Mouse (Mus musculus) C2C12 (cell line): ENCODE results near the gene Fhl5.

Experiments
- CTCF ChIP-seq: IDR thresholded peaks from one replicate; pipeline ENCODE4 v1.5.1; 2011; ENCODE audit not compliant: control insufficient read depth, insufficient read depth, insufficient read length
- MYOG ChIP-seq: IDR thresholded peaks from one replicate; pipeline ENCODE4 v1.6.1; 2011; ENCODE audit not compliant: control insufficient read depth, insufficient read length; ENCODE audit errors: extremely low read depth

DNA sequence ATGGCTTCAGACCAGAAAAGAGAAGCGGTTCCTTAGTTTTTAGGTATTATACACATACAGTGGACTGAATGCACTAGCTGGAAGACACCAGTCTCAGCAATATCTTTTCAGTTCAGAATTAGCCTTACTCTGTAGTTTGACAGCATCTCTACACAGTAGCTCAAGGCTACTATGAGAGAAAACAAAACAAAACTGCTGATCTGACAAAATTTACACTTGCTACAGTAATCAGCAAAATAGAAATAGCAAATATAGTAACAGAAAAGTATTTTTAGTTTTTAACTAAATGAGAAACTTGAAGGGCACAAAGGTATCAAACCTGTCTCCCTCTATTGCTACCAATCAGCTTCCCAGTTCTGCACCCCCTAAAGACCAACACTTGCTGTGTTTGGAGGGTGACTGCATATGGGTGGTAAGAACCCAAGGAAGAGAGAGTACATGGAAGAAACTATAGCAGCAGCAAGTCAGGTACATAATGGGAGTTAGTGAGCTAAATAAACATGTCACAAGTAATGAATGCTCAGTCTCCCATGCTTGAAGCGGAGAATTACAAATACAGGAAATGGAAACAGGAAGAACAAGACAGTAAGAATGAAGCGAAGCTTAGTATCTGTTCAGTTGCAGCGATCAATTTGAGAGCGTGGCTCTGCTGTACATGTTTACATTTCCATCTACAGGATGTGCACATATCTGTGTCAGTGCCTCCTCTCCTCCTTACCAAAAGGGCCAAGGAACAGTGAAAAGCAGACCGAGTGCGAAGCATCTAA lies 30.4 kb upstream of the Fhl5 start:
- TF ChIP-seq CTCF (no peak), MYOG (no peak)
